Mouse (Mus musculus) heart, adult 2 months (tissue): ENCODE measurements around the gene S100a16. TPM values are rescaled to one million over a fixed set of nuclear protein-coding genes. Genes with fewer than 3 reads are reported as not detected.

Source experiments
- DNase-seq, 2 experiments: peaks; one replicate each; pipeline ENCODE4 v3.0.0; 2021
- H3K27ac ChIP-seq: fragments of 200-600 bp; 2 replicates; pipeline ENCODE4 v1.8.1; 2022
- H3K27me3 ChIP-seq: fragments of 200-500 bp; 2 replicates; pipeline ENCODE4 v1.6.1; 2012; ENCODE audit warnings: mild to moderate bottlenecking, low read length, inconsistent platforms, mixed read lengths; ENCODE audit not compliant: control insufficient read depth, insufficient read depth
- H3K36me3 ChIP-seq: fragments of 200-500 bp; 2 replicates; pipeline ENCODE4 v1.6.1; 2012; ENCODE audit warnings: low read length, inconsistent platforms; ENCODE audit not compliant: control insufficient read depth, insufficient read depth
- H3K4me1 ChIP-seq: fragments of 200-500 bp; 2 replicates; pipeline ENCODE4 v1.6.1; 2011; ENCODE audit warnings: low read length; ENCODE audit not compliant: control insufficient read depth, insufficient read depth
- H3K4me3 ChIP-seq: fragments of 200-600 bp; 2 replicates; pipeline ENCODE4 v1.8.1; 2022
- H3K79me2 ChIP-seq: fragments of 200-500 bp; replicated peaks from 2 replicates; pipeline ENCODE4 v1.6.1; 2012; ENCODE audit warnings: mild to moderate bottlenecking, inconsistent platforms, low read length, moderate library complexity, mixed read lengths; ENCODE audit not compliant: control insufficient read depth, insufficient read depth
- H3K9ac ChIP-seq: fragments of 200-500 bp; 2 replicates; pipeline ENCODE4 v1.6.1; 2012; ENCODE audit warnings: low read depth, mild to moderate bottlenecking, control low read depth, inconsistent platforms, low read length, mixed read lengths
- CTCF ChIP-seq: fragments of 200-600 bp; IDR thresholded peaks from 2 replicates; pipeline ENCODE4 v1.8.1; 2022; ENCODE audit warnings: antibody characterized with exemption, mild to moderate bottlenecking, moderate library complexity
- EP300 ChIP-seq: fragments of 200-500 bp; IDR thresholded peaks from 2 replicates; pipeline ENCODE4 v1.6.1; 2011; ENCODE audit warnings: low read depth, low read length, control low read depth; ENCODE audit not compliant: insufficient read depth
- POLR2A ChIP-seq: fragments of 200-500 bp; IDR thresholded peaks from 2 replicates; pipeline ENCODE4 v1.6.1; 2011; ENCODE audit warnings: mild to moderate bottlenecking, low read depth, low read length, control low read depth; ENCODE audit not compliant: insufficient read depth
- WGBS: fragments of 180-500 bp; shearing (Covaris S2); methylation state at CpG from one replicate; pipeline ENCODE4 v1.1.7; 2018; 5-methylcytosine and 5-hydroxymethylcytosine counted together
- intact Hi-C: fragments of 180-260 bp; cut with DNase I; formaldehyde crosslinking; loops from one replicate; pipeline ENCODE4 v1.15.1; 2025
- polyA plus RNA-seq: library from polyadenylated mRNA; depleted of rRNA; stranded (reverse); fragments of >200 nt; gene quantifications from 2 replicates; pipeline ENCODE4 v1.2.3, GENCODE M21; 2012; rRNA removed
- total RNA-seq, 2 experiments: library from RNA; stranded (reverse); gene quantifications; 2 replicates each; pipeline ENCODE4 v1.2.3; 2021

S100a16 gene
- total and polyA plus RNA-seq, 3 experiments: 65.5 to 75.2 (median 69.6) TPM

DNA sequence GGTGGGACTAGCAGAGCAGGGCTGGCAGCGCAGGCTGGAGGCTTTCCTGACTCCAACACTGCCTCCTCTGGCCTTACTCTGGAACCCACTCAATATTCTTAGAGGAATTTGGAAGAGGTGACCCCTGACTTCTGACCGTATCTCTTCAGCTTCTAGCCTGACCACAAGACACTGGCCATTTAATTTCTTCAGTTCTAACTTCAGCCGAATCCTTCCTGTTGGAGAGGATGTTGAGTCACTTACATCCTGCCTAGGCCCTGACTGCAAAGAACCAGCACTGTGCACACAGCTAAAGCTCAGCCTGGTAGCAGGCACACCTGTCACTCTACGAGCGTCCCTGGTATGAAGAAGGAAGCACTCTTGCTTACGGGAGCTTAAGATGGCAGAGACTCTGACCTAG is 52.3 kb downstream of the S100a16 start:
- no peaks in the 10 kb centered on the region for H3K79me2 ChIP-seq
- 50% methylated on average over 6 of the region's 6 CpGs for WGBS
- H3K27ac ChIP-seq: no peak overlapping the region
- no peak for TF ChIP-seq POLR2A
- TF ChIP-seq EP300: no peak
- TF ChIP-seq CTCF: no peak
- H3K27me3 ChIP-seq: no peaks in the 10 kb centered on the region
- no peak overlapping the region for H3K9ac ChIP-seq
- H3K4me3 ChIP-seq: no peak overlapping the region
- peaks cover 9% of the 10 kb centered on the region for H3K4me1 ChIP-seq
- no peaks in the 10 kb centered on the region for H3K36me3 ChIP-seq
- no peak for DNase-seq
- intact Hi-C loops: loop anchor here (5.0 kb wide), 2 partner anchors 63 to 97 kb away; partner anchors contain the start of genes S100a7a and Snapin

- no peak within 1 kb of the TSS for H3K4me3 ChIP-seq
- H3K79me2 ChIP-seq: no peaks in the 10 kb centered on the region
- WGBS: 91% methylated on average over 8 of the region's 8 CpGs
- peaks cover 9% of the 10 kb centered on the region for H3K4me1 ChIP-seq
- no peak within 1 kb of the TSS for H3K27ac ChIP-seq
- no peak for DNase-seq
- no peaks in the 10 kb centered on the region for H3K27me3 ChIP-seq
- H3K9ac ChIP-seq: no peak within 1 kb of the TSS
- TF ChIP-seq EP300 (no peak), CTCF (no peak), POLR2A (no peak)
- intact Hi-C loops: loop anchor here (5.0 kb wide), 2 partner anchors 62 to 98 kb away; partner anchors contain the start of genes S100a7a and Snapin
- H3K36me3 ChIP-seq: no peaks in the 10 kb centered on the region
These were observed 52.9 kb downstream of the S100a16 start, which contains the start of gene S100a2 for GRCm38 (mm10) chr3:90589947-90590346. Gene S100a2 (plus strand): TSS chr3:90590247.

Other genes starting within 250 kb of the S100a16 start
- gene Gatad2b, start 244.1 kb upstream of the S100a16 start, total RNA-seq: 10 to 100 TPM; 40.0 to 45.3 TPM
- gene Gatad2b, start 244.1 kb upstream of the S100a16 start, polyA plus RNA-seq: 17.7 and 21.0 TPM in 2 replicates
- 1 to 10 TPM in 1 of 2 experiments, under 1 TPM in 1; 0.76 to 1.1 TPM for gene Slc27a3, start 147.3 kb upstream of the S100a16 start, total RNA-seq
- gene Slc27a3, start 147.3 kb upstream of the S100a16 start, polyA plus RNA-seq: 2.2 and 3.7 TPM in 2 replicates
- gene Ints3, start 103.6 kb upstream of the S100a16 start, total RNA-seq: 10 to 100 TPM; 22.9 to 26.3 TPM
- gene Ints3, start 103.6 kb upstream of the S100a16 start, polyA plus RNA-seq: 15.2 and 21.8 TPM in 2 replicates
- gene Npr1, start 71.4 kb upstream of the S100a16 start, total RNA-seq: 10 to 100 TPM; 16.1 to 16.3 TPM
- 35.0 and 47.5 TPM in 2 replicates for gene Npr1, start 71.4 kb upstream of the S100a16 start, polyA plus RNA-seq
- 10 to 100 TPM; 30.6 to 32.2 TPM for gene Ilf2, start 61.1 kb upstream of the S100a16 start, total RNA-seq
- 13.9 and 24.9 TPM in 2 replicates for gene Ilf2, start 61.1 kb upstream of the S100a16 start, polyA plus RNA-seq
- gene Snapin, start 46.2 kb upstream of the S100a16 start, total RNA-seq: 10 to 100 TPM; 60.0 to 71.3 TPM
- 50.7 and 89.1 TPM in 2 replicates for gene Snapin, start 46.2 kb upstream of the S100a16 start, polyA plus RNA-seq
- 10 to 100 TPM; 90.0 to 93.0 TPM for gene Chtop, start 27.8 kb upstream of the S100a16 start, total RNA-seq
- 30.4 and 51.4 TPM in 2 replicates for gene Chtop, start 27.8 kb upstream of the S100a16 start, polyA plus RNA-seq
- gene S100a1, start 22.9 kb upstream of the S100a16 start, total RNA-seq: 1,000 to 10,000 TPM in 1 of 2 experiments, 100 to 1,000 TPM in 1; 871 to 1,070 TPM
- gene S100a1, start 22.9 kb upstream of the S100a16 start, polyA plus RNA-seq: 1,425 and 1,426 TPM in 2 replicates
- 10 to 100 TPM; 28.3 to 29.6 TPM for gene S100a13, start 22.8 kb upstream of the S100a16 start, total RNA-seq
- 56.7 and 78.0 TPM in 2 replicates for gene S100a13, start 22.8 kb upstream of the S100a16 start, polyA plus RNA-seq
- gene S100a14, start 10.4 kb upstream of the S100a16 start, total RNA-seq: under 1 TPM; 0.23 to 0.50 TPM
- 0.57 TPM in 1 of 2 replicates, not detected in the other for gene S100a14, start 10.4 kb upstream of the S100a16 start, polyA plus RNA-seq
- gene S100a3, start 23.3 kb downstream of the S100a16 start, total RNA-seq: not detected
- gene S100a3, start 23.3 kb downstream of the S100a16 start, polyA plus RNA-seq: 0.32 and 0.37 TPM in 2 replicates
- gene S100a2, start 53.0 kb downstream of the S100a16 start, total RNA-seq: not detected
- gene S100a2, start 53.0 kb downstream of the S100a16 start, polyA plus RNA-seq: not detected in 2 replicates
- gene Gm42674, start 64.7 kb downstream of the S100a16 start, total RNA-seq: not detected
- gene Gm42674, start 64.7 kb downstream of the S100a16 start, polyA plus RNA-seq: not detected in 2 replicates
- gene S100a4, start 66.5 kb downstream of the S100a16 start, total RNA-seq: 10 to 100 TPM in 1 of 2 experiments, 1 to 10 TPM in 1; 9.9 to 11.4 TPM
- gene S100a4, start 66.5 kb downstream of the S100a16 start, polyA plus RNA-seq: 20.4 and 26.3 TPM in 2 replicates
- gene S100a5, start 71.3 kb downstream of the S100a16 start, total RNA-seq: not detected
- gene S100a5, start 71.3 kb downstream of the S100a16 start, polyA plus RNA-seq: not detected in 2 replicates
- gene S100a6, start 75.6 kb downstream of the S100a16 start, total RNA-seq: 10 to 100 TPM; 65.8 to 79.9 TPM
- gene S100a6, start 75.6 kb downstream of the S100a16 start, polyA plus RNA-seq: 141 and 158 TPM in 2 replicates
- under 1 TPM; 0.18 to 0.57 TPM for gene S100a7a, start 116.8 kb downstream of the S100a16 start, total RNA-seq
- 0.29 and 1.0 TPM in 2 replicates for gene S100a7a, start 116.8 kb downstream of the S100a16 start, polyA plus RNA-seq
- 1 to 10 TPM in 1 of 2 experiments, not detected in 1; 7.7 TPM for gene S100a8, start 131.7 kb downstream of the S100a16 start, total RNA-seq
- 4.6 and 6.6 TPM in 2 replicates for gene S100a8, start 131.7 kb downstream of the S100a16 start, polyA plus RNA-seq
- 1 to 10 TPM; 1.5 to 9.2 TPM for gene S100a9, start 158.5 kb downstream of the S100a16 start, total RNA-seq
- gene S100a9, start 158.5 kb downstream of the S100a16 start, polyA plus RNA-seq: 6.2 and 7.0 TPM in 2 replicates
- gene Pglyrp4, start 189.7 kb downstream of the S100a16 start, total RNA-seq: not detected
- gene Pglyrp4, start 189.7 kb downstream of the S100a16 start, polyA plus RNA-seq: not detected in 2 replicates
- gene Gm5849, start 240.6 kb downstream of the S100a16 start, total RNA-seq: not detected
- gene Gm5849, start 240.6 kb downstream of the S100a16 start, polyA plus RNA-seq: not detected in 2 replicates